Mouse (Mus musculus) brain, embryonic 18.5 days (tissue): Measurements from ENCODE around the gene Cep97.
"Not testable (repeated sequence)": the region's sequence is repeated elsewhere in the genome, so short reads cannot be mapped to it uniquely, and the experiment has no call there.

Source experiments
- DNase-seq: peaks from one replicate; pipeline ENCODE4 v3.0.0-alpha.2; 2012; ENCODE audit warnings: low read depth, low spot score

Cep97 gene

GRCm38 (mm10) chr16:55947876-55948410 lies 13.3 kb upstream of the Cep97 start:
- DNase-seq = not testable (repeated sequence)

- no peak for DNase-seq
These were observed 12.6 kb upstream of the Cep97 start for GRCm38 (mm10) chr16:55947266-55947665.

DNA sequence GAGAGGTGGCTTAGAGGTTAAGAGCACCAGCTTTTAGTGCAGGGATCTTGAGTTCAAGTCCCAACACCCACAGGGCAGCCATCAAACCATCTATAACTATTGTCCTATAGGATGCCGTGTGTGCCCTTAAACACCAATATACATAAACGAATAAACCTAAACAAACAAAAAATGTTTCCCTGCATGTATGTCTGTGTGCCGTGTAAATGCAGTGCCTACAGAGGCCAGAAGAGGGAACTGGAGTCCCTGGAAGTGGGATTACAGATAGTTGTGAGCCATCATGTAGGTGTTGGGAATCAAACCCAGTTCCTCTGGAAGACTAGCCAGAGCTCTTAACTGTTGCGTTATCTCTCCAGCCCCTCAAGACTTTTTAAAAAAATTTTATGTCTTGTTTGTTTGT lies 6.1 kb upstream of the Cep97 start:
- DNase-seq = no peak

DNA sequence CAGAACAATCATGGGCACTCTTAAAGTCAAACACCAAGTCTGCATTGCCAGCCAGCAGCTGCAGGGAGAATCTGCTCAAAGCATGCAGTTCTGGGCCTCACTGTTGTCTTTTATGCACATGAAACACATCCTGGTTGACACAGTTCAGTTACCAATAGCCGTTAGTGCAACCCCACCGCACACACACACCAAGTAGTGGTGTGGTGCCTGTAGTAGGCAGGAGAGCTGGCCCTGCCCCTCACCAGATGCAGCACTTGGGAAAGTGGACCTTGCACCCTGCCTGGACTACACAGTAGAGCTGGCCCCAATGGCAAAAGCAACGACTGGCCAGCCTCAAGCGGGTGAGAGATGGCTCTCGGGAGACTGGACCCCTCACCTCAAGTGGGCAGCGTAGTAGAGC lies 5.0 kb upstream of the Cep97 start:
- DNase-seq = no peak

- DNase-seq = no peak
These were observed 4.1 kb upstream of the Cep97 start for GRCm38 (mm10) chr16:55938761-55939160.

GRCm38 (mm10) chr16:55933681-55934343 lies 843 bp downstream of the Cep97 start:
- DNase-seq = peak; percentile 6

GRCm38 (mm10) chr16:55924010-55924409 lies 10.6 kb downstream of the Cep97 start:
- DNase-seq = no peak

GRCm38 (mm10) chr16:55922079-55922478 lies 12.6 kb downstream of the Cep97 start:
- DNase-seq = no peak

DNA sequence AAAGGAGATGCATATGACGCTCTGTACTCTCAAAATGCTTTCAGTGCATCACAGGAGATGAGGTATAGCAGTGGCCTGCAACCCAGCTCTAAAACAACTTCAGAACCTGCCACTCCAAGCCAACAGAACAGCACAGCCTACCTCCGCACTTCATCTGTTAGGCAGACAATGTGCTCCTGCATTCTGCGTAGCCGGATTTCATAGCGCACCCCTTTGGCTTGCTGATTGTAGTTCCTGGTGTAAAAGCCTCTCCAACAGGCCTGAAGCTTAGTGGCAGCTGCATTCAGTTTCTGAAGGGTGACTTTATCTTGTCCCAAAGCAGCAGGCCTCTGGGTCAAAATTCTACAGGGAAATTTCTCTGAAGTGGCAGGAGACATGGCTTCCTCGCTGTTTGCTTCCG lies 19.9 kb downstream of the Cep97 start:
- no peak for DNase-seq

- no peak for DNase-seq
These were observed 24.4 kb downstream of the Cep97 start for GRCm38 (mm10) chr16:55910208-55910793.

GRCm38 (mm10) chr16:55906928-55907679 lies 27.6 kb downstream of the Cep97 start:
- no peak for DNase-seq

GRCm38 (mm10) chr16:55905370-55905769 lies 29.3 kb downstream of the Cep97 start:
- no peak for DNase-seq

DNA sequence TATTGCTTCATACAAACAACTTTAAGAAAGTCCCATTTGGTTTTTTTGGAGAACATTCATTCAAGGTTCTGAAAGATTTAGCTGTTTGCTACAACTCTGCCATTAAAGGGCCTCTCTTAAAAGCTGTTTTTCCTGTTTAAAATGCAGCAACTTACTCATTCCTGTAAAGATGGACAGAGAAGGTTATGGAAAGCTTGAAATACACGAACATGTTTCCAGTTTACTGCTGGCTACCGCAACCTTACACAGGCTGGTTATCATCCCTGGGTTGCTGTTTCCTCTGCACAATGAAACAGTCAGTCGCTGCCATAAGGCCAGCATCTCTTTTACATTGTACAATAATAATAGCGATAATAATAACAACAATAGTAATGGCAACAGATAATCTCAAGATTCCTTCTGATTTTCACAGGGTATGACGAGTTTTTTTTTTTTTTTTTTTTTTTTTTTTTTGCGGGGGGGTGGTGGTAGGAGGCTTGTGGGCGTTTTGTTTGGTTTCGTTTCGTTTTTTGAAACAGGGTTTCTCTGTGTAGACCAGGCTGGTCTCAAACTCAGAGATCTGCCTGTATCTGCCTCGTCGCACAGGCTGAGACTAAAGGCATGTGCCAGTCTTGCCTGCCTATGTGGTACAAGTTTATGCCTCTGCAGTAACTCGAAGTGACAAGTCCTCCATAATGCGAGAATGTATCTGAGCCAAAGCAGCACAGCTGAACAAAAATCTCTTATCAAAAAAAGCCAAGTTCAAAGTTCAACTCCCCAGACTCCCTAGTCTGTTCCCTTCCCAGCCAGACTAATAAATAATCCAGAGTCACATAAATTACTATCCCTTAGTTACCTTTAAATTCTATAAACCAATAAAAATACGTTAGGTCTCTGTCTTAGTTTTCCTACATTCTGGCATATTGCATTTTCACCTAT lies 32.6 kb downstream of the Cep97 start:
- no peak for DNase-seq

GRCm38 (mm10) chr16:55898385-55899002 lies 36.2 kb downstream of the Cep97 start:
- no peak for DNase-seq

DNA sequence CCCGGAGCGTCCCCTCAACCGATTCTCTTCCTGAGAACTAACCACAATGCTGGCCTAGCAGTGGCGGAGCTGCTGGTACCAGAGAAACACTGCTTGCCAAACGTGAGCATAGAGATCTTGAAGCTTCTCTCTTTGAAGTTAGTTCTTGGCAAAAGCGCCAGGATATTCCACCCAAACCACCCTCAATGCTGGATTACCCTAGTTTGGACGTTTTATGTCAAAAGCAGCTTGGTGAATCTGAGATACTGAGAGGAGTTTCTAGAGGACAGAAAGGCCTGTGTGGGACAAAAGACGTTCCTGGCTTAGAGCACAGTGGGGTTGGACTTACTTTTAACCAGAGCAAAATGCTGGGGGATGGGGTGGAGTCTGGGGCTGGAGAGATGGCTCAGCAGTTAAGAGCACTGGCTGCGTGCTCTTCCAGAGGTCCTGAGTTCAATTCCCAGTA lies 39.0 kb downstream of the Cep97 start:
- peak; percentile 47 for DNase-seq

- peak; percentile 64 for DNase-seq
These were observed 39.6 kb downstream of the Cep97 start, which contains the start of gene Nxpe3 for GRCm38 (mm10) chr16:55894893-55895650. Gene Nxpe3, minus strand, starts transcription at chr16:55895285.

- peak; percentile 1 for DNase-seq
These were observed 40.1 kb downstream of the Cep97 start for GRCm38 (mm10) chr16:55894536-55894892.

- no peak for DNase-seq
These were observed 41.1 kb downstream of the Cep97 start for GRCm38 (mm10) chr16:55893410-55894107.

GRCm38 (mm10) chr16:55892484-55892883 lies 42.2 kb downstream of the Cep97 start:
- no peak for DNase-seq

GRCm38 (mm10) chr16:55891346-55891745 lies 43.3 kb downstream of the Cep97 start:
- no peak for DNase-seq
